Mouse (Mus musculus) midbrain, embryonic 16.5 days (tissue): Measurements from ENCODE around the gene Abhd14b. TPM values are rescaled to one million over a fixed set of nuclear protein-coding genes. Genes with fewer than 3 reads are reported as not detected.

Experiments
- ATAC-seq: fragments of 200-750 bp; cut with Nextera tagmentation; 2 replicates; pipeline ENCODE4 v1.8.0; 2017; ENCODE audit warnings: moderate TSS enrichment
- H3K27ac ChIP-seq: fragments of 300-500 bp; sonication (generic); 2 replicates; pipeline ENCODE4 v1.5.1; 2014; ENCODE audit warnings: mild to moderate bottlenecking, low read length, mixed read lengths
- H3K27me3 ChIP-seq: fragments of 300-500 bp; sonication (generic); 2 replicates; pipeline ENCODE4 v1.6.1; 2014; ENCODE audit warnings: low read depth, low read length, mixed read lengths; ENCODE audit not compliant: control insufficient read depth, insufficient read depth
- H3K36me3 ChIP-seq: fragments of 300-500 bp; sonication (generic); 2 replicates; pipeline ENCODE4 v1.6.1; 2014; ENCODE audit warnings: mild to moderate bottlenecking, low read length, moderate library complexity, mixed read lengths; ENCODE audit not compliant: control insufficient read depth, insufficient read depth
- H3K4me1 ChIP-seq: fragments of 300-500 bp; sonication (generic); 2 replicates; pipeline ENCODE4 v1.6.1; 2014; ENCODE audit warnings: mild to moderate bottlenecking, low read length, mixed read lengths; ENCODE audit not compliant: control insufficient read depth, insufficient read depth
- H3K4me2 ChIP-seq: fragments of 300-500 bp; sonication (generic); 2 replicates; pipeline ENCODE4 v1.6.1; 2014; ENCODE audit warnings: mild to moderate bottlenecking, low read length, mixed read lengths
- H3K4me3 ChIP-seq: fragments of 300-500 bp; sonication (generic); 2 replicates; pipeline ENCODE4 v1.5.1; 2014; ENCODE audit warnings: low read depth, mild to moderate bottlenecking, low read length, moderate library complexity, mixed read lengths
- H3K9ac ChIP-seq: fragments of 300-500 bp; sonication (generic); 2 replicates; pipeline ENCODE4 v1.6.1; 2014; ENCODE audit warnings: low read depth, low read length, mixed read lengths
- H3K9me3 ChIP-seq: fragments of 300-500 bp; sonication (generic); replicated peaks from 2 replicates; pipeline ENCODE4 v1.6.1; 2014; ENCODE audit warnings: mild to moderate bottlenecking, low read length, mixed read lengths; ENCODE audit not compliant: control insufficient read depth, poor library complexity, severe bottlenecking
- WGBS: fragments of 180-500 bp; shearing (Covaris S2); extraction: QIAGEN DNeasy Blood & Tissue Kit; methylation state at CpG from one replicate; pipeline ENCODE4 v1.1.7; 2014; 5-methylcytosine and 5-hydroxymethylcytosine counted together
- polyA plus RNA-seq: library from polyadenylated mRNA; unstranded; fragments of >200 nt; fragmentation: Nextera tagmentation; extraction: Ambion mirVana; gene quantifications from 2 replicates; pipeline ENCODE4 v1.2.1, GENCODE M21; 2015

Gene Abhd14b
- 8.8 and 10.6 TPM in 2 replicates for polyA plus RNA-seq

DNA sequence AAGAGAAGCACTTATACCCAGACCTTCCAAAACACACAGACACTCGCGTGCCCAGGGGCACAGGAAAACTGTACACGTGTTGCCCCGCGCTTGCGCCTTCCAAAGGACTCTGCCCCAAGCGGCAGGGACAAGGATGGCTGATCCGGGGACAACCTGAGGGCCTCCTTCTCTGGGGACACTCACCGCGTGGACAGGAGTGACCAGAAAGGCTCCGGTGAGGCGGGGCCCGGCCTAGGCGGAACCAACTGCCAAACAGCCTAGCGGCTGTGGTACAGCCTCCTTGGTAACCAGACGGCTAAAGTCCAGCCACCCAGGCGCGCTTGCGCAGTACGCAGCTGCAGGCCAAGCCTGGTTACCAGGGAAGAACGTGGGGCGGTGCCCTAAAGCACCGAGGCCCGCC is at the start of gene Abhd14b, which contains the start of gene Abhd14a:
Gene Abhd14b (plus strand): TSS at position 112 of the 400 bp plus-strand sequence.
Gene Abhd14a (minus strand): TSS at position 331 of the 400 bp plus-strand sequence.
- Histone ChIP-seq H3K4me1 (peaks cover 26% of the 10 kb centered on the region), H3K9me3 (no peaks in the 10 kb centered on the region), H3K4me3 (peak within 1 kb of the TSS; percentile 64), H3K27me3 (no peaks in the 10 kb centered on the region), H3K4me2 (peak within 1 kb of the TSS; percentile 89), H3K9ac (peak within 1 kb of the TSS; percentile 82), H3K27ac (peak within 1 kb of the TSS; percentile 78), H3K36me3 (no peaks in the 10 kb centered on the region)
- peak; percentile 78 for ATAC-seq
- WGBS = under 1% methylated on average over 24 of the region's 24 CpGs

DNA sequence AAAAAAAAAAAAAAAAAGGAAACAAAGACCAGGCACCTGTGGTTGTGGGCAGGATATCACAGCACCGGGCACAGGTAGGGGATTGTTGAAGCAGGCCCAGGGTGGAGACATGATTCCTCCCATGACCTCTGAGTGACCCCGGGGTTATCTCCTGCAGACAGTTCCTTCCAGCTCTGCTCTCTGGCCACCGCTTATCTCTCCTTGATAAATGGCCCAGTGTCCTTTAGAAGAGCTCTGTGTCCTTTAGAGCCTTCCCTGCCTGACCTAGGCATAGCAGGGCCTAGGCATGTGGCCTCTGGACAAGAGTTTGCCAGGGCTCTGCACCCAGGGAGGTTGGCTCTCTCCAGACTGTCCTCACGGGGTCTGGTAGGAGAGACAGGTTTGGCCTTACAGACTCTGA is 49.5 kb upstream of the Abhd14b start:
- Histone ChIP-seq H3K4me1 (peaks cover 6% of the 10 kb centered on the region), H3K27ac (no peak overlapping the region), H3K36me3 (no peaks in the 10 kb centered on the region), H3K4me2 (no peak overlapping the region), H3K9ac (no peak overlapping the region), H3K9me3 (no peaks in the 10 kb centered on the region), H3K27me3 (no peaks in the 10 kb centered on the region), H3K4me3 (no peak overlapping the region)
- no peak for ATAC-seq
- WGBS = 92% methylated on average over 4 of the region's 4 CpGs

DNA sequence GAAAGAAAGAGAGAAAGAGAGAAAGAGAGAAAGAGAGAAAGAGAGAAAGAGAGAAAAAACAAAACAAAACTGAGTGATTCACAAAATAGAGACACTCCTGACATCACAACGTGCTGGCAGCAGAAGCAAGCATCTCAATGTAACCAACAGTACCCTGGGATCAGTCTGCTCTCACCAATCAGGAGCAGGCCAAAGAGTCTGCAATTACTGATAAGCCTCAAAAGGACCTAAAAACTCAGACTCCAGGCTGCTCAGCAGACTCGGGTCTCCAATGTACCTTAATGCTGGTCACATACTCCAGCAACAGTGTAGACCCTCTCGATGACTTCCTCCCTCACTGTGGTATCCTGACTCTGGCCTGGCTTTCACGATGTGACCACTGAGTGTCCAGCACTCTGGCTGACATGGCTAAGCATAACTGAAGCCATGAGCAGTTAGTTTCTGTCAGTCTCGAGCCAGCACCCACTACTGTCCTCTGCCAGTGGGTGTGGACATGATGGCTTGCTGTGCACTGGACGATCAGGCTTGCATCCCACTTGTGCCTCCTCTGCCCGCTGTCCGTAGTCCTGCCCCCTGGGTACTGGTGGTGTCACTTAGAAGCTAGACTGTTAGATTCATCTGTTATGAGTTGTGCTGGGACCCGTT is 48.5 kb upstream of the Abhd14b start:
- no peak overlapping the region for H3K4me3 ChIP-seq
- peaks cover 6% of the 10 kb centered on the region for H3K4me1 ChIP-seq
- H3K4me2 ChIP-seq = no peak overlapping the region
- ATAC-seq = no peak
- H3K9me3 ChIP-seq = no peaks in the 10 kb centered on the region
- no peaks in the 10 kb centered on the region for H3K27me3 ChIP-seq
- H3K9ac ChIP-seq = no peak overlapping the region
- 83% methylated on average over 9 of the region's 9 CpGs for WGBS
- no peaks in the 10 kb centered on the region for H3K36me3 ChIP-seq
- no peak overlapping the region for H3K27ac ChIP-seq

DNA sequence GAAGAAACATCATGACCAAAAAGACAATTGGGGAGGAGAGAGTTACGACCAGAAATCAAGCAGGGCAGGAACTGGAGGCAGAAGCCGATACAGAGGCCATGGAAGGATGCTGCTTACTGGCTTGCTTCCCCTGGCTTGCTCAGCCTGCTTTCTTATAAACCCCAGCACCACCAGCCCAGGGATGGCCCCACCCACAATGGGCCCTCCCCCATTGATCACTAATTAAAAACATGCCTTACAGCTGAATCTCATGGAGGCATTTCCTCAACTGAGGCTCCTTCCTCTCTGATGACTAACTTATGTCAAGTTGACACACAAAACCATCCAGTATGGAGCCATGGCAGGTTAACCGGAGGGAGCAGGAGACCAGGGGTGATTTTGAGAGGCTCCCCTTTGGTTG is 47.5 kb upstream of the Abhd14b start:
- H3K4me2 ChIP-seq = no peak overlapping the region
- no peak overlapping the region for H3K27ac ChIP-seq
- no peak overlapping the region for H3K9ac ChIP-seq
- H3K27me3 ChIP-seq = no peaks in the 10 kb centered on the region
- ATAC-seq = no peak
- H3K9me3 ChIP-seq = no peaks in the 10 kb centered on the region
- H3K4me1 ChIP-seq = peaks cover 6% of the 10 kb centered on the region
- 92% methylated on average over 3 of the region's 3 CpGs for WGBS
- H3K36me3 ChIP-seq = no peaks in the 10 kb centered on the region
- no peak overlapping the region for H3K4me3 ChIP-seq

DNA sequence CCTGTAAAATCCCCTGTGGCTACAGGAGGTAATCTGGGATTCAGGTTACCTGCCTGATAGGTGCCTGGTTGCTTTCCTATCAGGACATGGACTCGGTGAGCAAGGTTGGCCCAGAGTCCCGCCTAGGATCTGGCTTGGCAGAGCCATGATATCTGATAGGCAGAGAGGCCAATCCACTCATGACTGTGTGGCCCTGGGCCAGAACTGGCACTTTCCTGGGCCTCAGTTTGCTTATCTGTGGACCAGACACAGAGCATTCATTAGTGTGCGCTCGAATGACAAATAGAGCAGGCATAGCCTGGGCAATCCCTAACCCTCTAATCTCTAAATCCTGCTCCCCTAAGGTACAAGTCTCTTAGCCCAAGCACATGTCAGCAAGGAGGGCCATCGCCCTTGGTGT is 45.1 kb upstream of the Abhd14b start:
- no peaks in the 10 kb centered on the region for H3K27me3 ChIP-seq
- H3K27ac ChIP-seq = no peak overlapping the region
- 82% methylated on average over 5 of the region's 5 CpGs for WGBS
- no peak overlapping the region for H3K9ac ChIP-seq
- H3K4me2 ChIP-seq = no peak overlapping the region
- H3K4me1 ChIP-seq = no peaks in the 10 kb centered on the region
- no peaks in the 10 kb centered on the region for H3K36me3 ChIP-seq
- H3K9me3 ChIP-seq = no peaks in the 10 kb centered on the region
- H3K4me3 ChIP-seq = no peak overlapping the region
- ATAC-seq = no peak

DNA sequence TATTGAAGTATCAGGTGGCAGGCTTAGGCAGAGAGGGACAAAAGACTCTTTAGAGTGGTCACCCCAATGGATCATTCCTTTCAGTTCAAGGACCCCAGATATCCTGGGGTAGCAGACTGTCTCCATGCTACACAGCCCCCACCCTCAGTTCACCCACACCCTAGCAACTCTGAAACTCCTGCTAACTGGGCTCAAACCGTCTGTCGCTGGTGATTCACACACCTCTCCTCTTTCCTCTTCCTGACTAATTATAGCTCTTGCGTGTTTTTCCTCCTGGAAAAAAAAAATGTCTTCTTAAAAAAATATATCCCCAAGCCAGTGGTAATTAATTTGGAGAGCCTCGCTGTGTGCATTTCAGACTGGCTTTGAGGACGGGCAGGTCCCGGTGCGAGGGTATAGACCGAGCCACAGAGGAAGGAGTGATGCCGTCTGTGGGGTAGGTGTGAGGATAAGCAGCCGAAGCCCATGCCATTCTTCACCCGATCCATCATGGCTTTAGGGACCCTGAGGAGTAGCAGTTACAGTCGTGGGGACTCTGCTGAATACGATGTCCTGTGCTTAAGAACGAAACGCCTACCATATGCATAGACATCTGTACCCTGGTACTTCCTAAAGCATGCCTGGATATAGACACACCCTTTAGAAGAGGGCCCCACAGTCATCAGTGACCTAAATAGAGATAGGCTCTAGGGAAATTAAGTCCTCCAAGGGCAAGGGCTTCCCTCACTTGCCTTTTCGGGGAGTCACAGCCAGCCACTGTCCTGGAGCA is 44.5 kb upstream of the Abhd14b start:
- Histone ChIP-seq H3K27me3 (no peaks in the 10 kb centered on the region), H3K36me3 (no peaks in the 10 kb centered on the region), H3K27ac (no peak overlapping the region), H3K4me3 (no peak overlapping the region), H3K4me1 (no peaks in the 10 kb centered on the region), H3K9ac (no peak overlapping the region), H3K4me2 (no peak overlapping the region), H3K9me3 (no peaks in the 10 kb centered on the region)
- no peak for ATAC-seq
- WGBS = 83% methylated on average over 16 of the region's 16 CpGs

DNA sequence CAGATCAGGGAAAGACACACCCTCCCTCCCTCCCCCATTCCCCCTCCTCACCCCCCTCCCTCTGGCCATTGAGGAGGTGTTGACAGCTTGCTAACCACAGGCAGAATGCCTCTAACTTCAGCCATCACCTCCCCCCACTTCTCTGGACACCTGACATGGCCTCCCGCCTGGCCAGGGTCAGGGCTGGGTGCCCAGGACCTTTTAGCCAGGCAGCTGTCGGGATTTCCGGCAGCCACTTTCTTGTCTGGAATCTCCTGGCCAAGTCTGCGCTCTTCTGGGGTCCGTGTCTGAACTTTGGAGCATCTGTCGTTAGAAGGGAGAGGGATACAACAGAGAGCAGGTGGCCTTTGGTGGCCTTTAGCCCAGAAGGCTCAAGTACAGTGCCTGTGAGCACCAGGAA is 42.0 kb upstream of the Abhd14b start:
- Histone ChIP-seq H3K4me3 (no peak overlapping the region), H3K9me3 (no peaks in the 10 kb centered on the region), H3K27ac (no peak overlapping the region), H3K9ac (no peak overlapping the region), H3K27me3 (no peaks in the 10 kb centered on the region), H3K36me3 (no peaks in the 10 kb centered on the region), H3K4me2 (no peak overlapping the region), H3K4me1 (no peaks in the 10 kb centered on the region)
- no peak for ATAC-seq
- WGBS = 46% methylated on average over 6 of the region's 6 CpGs

DNA sequence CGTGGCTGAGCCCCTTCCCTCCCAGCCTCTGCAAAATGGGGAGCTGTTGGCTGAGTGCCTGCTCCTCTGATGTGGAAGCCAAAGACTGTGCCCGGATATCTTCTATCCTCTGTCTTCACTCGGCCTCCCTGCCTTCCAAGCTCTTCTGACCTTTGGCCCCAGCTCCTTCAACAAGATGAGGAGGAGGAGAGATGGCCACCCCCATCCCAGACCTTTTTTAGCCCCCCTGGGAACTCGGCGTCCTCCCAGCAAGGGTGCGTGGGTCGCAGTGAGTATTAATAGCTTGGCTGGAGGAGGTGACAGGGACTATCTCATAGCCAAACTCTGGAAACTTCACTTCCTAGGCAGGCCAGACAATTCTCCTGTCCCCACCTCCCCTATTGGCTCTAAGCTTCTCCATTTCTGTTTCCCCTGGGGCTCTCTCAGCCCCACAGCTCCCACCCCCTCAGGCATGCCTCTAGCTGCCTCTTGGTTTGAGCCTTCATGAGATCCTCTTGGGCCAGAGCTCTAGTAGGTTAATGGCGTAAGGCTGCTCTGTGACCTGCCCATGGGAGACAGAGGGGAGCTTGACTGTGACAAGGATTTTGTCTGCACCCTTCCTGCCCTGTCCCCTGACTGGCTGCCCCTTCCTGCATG is 40.7 kb upstream of the Abhd14b start:
- no peak overlapping the region for H3K27ac ChIP-seq
- no peaks in the 10 kb centered on the region for H3K36me3 ChIP-seq
- H3K9me3 ChIP-seq = no peaks in the 10 kb centered on the region
- no peak overlapping the region for H3K9ac ChIP-seq
- H3K4me2 ChIP-seq = no peak overlapping the region
- 50% methylated on average over 8 of the region's 8 CpGs for WGBS
- no peak overlapping the region for H3K4me3 ChIP-seq
- no peak for ATAC-seq
- H3K4me1 ChIP-seq = no peaks in the 10 kb centered on the region
- no peaks in the 10 kb centered on the region for H3K27me3 ChIP-seq

DNA sequence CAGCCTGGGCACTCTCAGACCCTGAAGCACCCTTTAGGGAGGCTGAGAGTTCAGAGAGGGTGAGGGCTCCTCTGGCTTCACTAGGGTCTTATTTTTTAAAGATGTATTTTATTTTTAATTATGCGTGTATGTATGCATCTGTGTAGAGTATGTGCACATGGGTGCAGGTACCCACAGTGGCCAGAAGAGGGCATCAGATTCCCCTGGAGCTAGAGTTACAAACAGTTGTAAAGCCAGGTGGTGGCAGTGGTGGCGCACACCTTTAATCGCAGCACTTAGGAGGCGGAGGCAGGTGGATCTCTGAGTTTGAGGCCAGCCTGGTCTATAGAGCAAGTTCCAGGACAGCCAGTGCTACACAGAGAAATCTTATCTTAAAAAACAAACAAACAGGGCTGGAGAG is 38.2 kb upstream of the Abhd14b start:
- Histone ChIP-seq H3K4me1 (no peaks in the 10 kb centered on the region), H3K36me3 (no peaks in the 10 kb centered on the region), H3K27ac (no peak overlapping the region), H3K9me3 (no peaks in the 10 kb centered on the region), H3K9ac (no peak overlapping the region), H3K4me2 (no peak overlapping the region), H3K27me3 (no peaks in the 10 kb centered on the region), H3K4me3 (no peak overlapping the region)
- 96% methylated on average over 4 of the region's 4 CpGs for WGBS
- ATAC-seq = no peak
